Mouse (Mus musculus) liver, adult (tissue): ENCODE measurements around the gene Krt15.

Experiments used
- GATA4 ChIP-seq: IDR thresholded peaks from 2 replicates; pipeline ENCODE4 v1.6.1; 2014; ENCODE audit warnings: mild to moderate bottlenecking, low read length; ENCODE audit not compliant: insufficient replicate concordance

Krt15 gene

GRCm38 (mm10) chr11:100135731-100136130 lies at the start of gene Krt15:
Krt15 (minus strand) TSS chr11:100135928.
- no peak for TF ChIP-seq GATA4

- no peak for TF ChIP-seq GATA4
Observed at GRCm38 (mm10) chr11:100181725-100182124, 46.0 kb upstream of the Krt15 start.

DNA sequence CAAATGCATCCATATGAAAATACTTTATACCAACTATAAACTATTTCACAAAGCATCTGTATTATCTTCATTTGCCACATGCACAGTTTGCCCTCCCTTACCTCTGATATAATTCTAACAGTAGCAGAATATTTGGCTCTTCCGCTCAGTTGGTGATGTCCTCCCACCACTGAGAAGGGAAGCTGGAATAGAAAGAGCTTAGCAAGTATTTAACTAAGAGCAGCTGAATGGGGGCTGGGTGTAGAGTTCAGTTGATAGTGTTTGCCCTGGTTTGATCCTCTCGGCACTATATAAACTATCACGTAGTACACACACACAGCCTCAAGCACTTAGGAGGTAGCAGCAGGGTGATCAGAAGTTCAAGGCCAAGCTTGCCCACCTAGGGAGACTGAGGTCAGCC lies 43.5 kb upstream of the Krt15 start:
- TF ChIP-seq GATA4: no peak

GRCm38 (mm10) chr11:100178307-100178706 lies 42.6 kb upstream of the Krt15 start:
- TF ChIP-seq GATA4: no peak

DNA sequence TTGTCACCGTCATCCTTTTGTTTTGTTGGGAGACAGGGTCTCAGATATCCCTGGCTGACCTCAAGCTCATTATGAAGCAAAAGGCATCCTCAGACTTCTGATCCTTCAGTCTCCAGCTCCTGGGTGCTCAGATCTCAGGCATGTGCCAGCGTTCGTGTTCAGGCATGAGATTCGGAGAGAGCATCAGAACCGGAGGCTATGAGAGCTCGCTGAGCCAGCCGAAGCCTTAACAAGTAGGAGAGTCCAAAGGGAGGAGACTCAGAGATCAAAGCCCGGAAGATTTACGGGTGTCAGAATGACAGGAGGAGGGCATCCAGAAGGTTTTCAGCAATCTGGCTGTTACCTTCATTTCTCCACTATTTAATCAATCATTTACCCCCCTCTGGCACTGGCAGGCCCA lies 41.1 kb upstream of the Krt15 start:
- TF ChIP-seq GATA4: no peak

- TF ChIP-seq GATA4: no peak
Observed at GRCm38 (mm10) chr11:100168765-100169762, 33.3 kb upstream of the Krt15 start.

GRCm38 (mm10) chr11:100168071-100168470 lies 32.3 kb upstream of the Krt15 start:
- no peak for TF ChIP-seq GATA4

- no peak for TF ChIP-seq GATA4
Observed at GRCm38 (mm10) chr11:100164392-100164791, 28.7 kb upstream of the Krt15 start.

DNA sequence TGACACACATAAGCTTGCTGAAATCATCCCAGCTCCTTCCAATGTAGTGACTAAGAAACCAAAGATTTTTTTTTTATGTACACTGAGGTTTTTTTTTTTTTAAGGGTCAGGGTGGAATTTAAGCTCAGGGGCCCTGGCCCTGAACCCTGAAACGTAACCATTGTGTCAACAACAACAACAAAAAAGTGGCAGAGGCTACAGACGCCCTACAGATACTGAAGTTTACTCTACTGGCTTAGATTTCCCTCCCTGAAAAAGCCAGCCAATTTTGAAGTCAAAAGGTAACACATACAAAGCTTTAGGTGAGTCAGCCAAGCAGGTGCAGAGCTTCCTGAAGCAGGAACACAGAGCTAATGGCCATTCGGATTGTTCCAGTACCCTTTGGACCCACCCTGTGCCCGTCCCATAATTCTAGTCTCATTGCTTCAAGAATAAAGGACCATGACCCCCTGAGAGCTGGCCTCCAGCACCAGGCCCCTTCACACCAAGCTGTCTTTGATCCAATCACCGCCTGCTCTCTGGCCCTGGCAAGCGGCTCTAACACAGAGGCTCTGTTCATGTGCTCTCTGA lies 22.3 kb upstream of the Krt15 start:
- TF ChIP-seq GATA4: no peak

- TF ChIP-seq GATA4: no peak
Observed at GRCm38 (mm10) chr11:100157331-100157730, 21.6 kb upstream of the Krt15 start.

- TF ChIP-seq GATA4: no peak
Observed at GRCm38 (mm10) chr11:100155497-100156255, 19.9 kb upstream of the Krt15 start.

- TF ChIP-seq GATA4: no peak
Observed at GRCm38 (mm10) chr11:100148615-100149330, 13.0 kb upstream of the Krt15 start, which contains the start of gene Krt19. Krt19 (minus strand) TSS chr11:100148665.

DNA sequence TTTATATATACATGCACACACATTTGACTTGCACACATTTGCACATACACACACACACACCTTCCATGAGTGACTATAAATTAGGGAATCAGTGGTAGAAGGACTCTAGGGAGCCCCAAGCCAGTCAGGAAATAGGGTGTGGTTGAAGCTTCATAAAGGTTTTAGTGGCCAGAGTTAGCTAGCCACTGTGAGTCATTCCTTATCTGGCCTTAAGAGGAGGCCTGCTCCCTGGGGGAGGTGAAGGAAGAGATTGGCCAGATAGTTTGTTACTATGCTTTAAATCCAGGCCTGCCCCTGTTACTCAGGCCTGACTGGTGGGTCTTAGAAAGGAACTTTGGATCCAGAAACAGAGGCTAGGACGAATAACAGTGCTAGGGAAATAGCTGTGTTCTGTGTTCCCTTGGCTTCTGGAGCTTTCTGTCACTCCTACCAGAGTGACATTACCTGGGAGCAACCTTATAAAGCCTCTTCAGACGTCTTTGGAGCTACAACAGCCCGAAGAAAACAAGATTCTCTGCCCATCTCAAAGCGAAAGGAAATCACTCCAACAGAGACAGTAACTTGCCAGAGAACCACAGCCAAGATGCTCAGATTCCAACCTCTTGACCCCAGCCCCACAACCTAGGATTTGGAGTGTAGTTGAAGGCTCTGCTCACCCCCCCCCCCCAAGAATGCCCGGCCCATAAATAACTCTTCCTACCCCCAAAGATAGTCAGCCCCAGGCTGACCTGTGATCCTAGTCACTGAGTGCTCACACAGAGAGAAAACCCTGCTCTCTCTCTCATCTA lies 12.0 kb upstream of the Krt15 start:
- no peak for TF ChIP-seq GATA4
